Mouse (Mus musculus) forebrain, postnatal 0 days (tissue): ENCODE results near the gene Mtmr3. TPM values are rescaled to one million over a fixed set of nuclear protein-coding genes. Genes with fewer than 3 reads are reported as not detected.

Experiments
- ATAC-seq: fragments of 200-750 bp; cut with Nextera tagmentation; 2 replicates; pipeline ENCODE4 v1.8.0; 2017; ENCODE audit warnings: mild to moderate bottlenecking, moderate library complexity
- DNase-seq: peaks from one replicate; pipeline ENCODE4 v3.0.0-alpha.2; 2015
- H3K27ac ChIP-seq: fragments of 300-500 bp; sonication (generic); 2 replicates; pipeline ENCODE4 v1.5.1; 2014; ENCODE audit warnings: low read depth, mild to moderate bottlenecking, antibody characterized with exemption, low read length, moderate library complexity, mixed read lengths
- H3K27me3 ChIP-seq: fragments of 300-500 bp; sonication (generic); 2 replicates; pipeline ENCODE4 v1.6.1; 2014; ENCODE audit warnings: mild to moderate bottlenecking, low read length, mixed read lengths; ENCODE audit not compliant: insufficient read depth
- H3K36me3 ChIP-seq: fragments of 300-500 bp; sonication (generic); 2 replicates; pipeline ENCODE4 v1.6.1; 2014; ENCODE audit warnings: mild to moderate bottlenecking, moderate library complexity; ENCODE audit not compliant: insufficient read depth
- H3K4me1 ChIP-seq: fragments of 300-500 bp; sonication (generic); 2 replicates; pipeline ENCODE4 v1.6.1; 2014; ENCODE audit warnings: antibody characterized with exemption; ENCODE audit not compliant: insufficient read depth
- H3K4me2 ChIP-seq: fragments of 300-500 bp; sonication (generic); 2 replicates; pipeline ENCODE4 v1.6.1; 2014; ENCODE audit warnings: low read depth, mild to moderate bottlenecking, moderate library complexity
- H3K4me3 ChIP-seq: fragments of 300-500 bp; sonication (generic); 2 replicates; pipeline ENCODE4 v1.5.1; 2014; ENCODE audit warnings: low read depth, low read length, mixed read lengths
- H3K9ac ChIP-seq: fragments of 300-500 bp; sonication (generic); 2 replicates; pipeline ENCODE4 v1.6.1; 2014; ENCODE audit warnings: mild to moderate bottlenecking
- H3K9me3 ChIP-seq: fragments of 300-500 bp; sonication (generic); 2 replicates; pipeline ENCODE4 v1.6.1; 2016; ENCODE audit warnings: low read length
- CTCF ChIP-seq: sonication (generic); IDR thresholded peaks from 2 replicates; pipeline ENCODE4 v1.5.1; 2016; ENCODE audit warnings: antibody characterized with exemption, control low read depth, low read depth
- WGBS: fragments of 180-500 bp; shearing (Covaris S2); extraction: QIAGEN DNeasy Blood & Tissue Kit; methylation state at CpG from one replicate; pipeline ENCODE4 v1.1.7; 2014; 5-methylcytosine and 5-hydroxymethylcytosine counted together
- polyA plus RNA-seq: library from polyadenylated mRNA; unstranded; fragments of >200 nt; fragmentation: Nextera tagmentation; extraction: Ambion mirVana; gene quantifications from 2 replicates; pipeline ENCODE4 v1.2.1, GENCODE M21; 2015
- total RNA-seq: library from RNA; depleted of rRNA; stranded (reverse); fragments of >200 nt; gene quantifications from 2 replicates; pipeline ENCODE4 v1.2.3, GENCODE M21; 2014; rRNA removed

Mtmr3 gene
- total and polyA plus RNA-seq, 2 experiments from 2014 or later = 28.4 to 93.4 TPM

GRCm38 (mm10) chr11:4438211-4438610, 156.5 kb downstream of the Mtmr3 start:
- DNase-seq (no peak), ATAC-seq (no peak)
- Histone ChIP-seq H3K27me3 (no peaks in the 10 kb centered on the region), H3K9ac (no peak overlapping the region), H3K27ac (no peak overlapping the region), H3K4me1 (no peaks in the 10 kb centered on the region), H3K4me3 (no peak overlapping the region), H3K4me2 (no peak overlapping the region), H3K36me3 (no peaks in the 10 kb centered on the region), H3K9me3 (no peaks in the 10 kb centered on the region)
- 60% methylated on average over 2 of the region's 2 CpGs for WGBS
- no peak for TF ChIP-seq CTCF

DNA sequence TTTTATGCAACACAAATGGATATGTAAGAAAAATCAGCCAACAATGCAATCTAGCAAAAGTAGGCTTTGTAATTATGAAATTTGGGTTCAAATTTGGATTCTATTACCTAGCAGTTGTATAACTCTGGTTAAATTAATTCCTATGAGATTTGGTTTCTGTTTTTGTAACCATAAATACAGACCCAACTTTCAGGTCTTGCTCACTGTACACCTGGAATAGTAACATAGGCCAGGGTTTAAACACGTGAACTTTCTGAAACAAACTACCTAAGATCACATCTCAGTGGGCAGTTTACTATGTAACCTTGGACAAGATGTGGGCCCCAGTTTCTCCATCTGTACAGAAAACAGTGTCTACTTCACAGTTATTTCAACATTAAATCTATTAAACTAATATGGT, 157.3 kb downstream of the Mtmr3 start:
- Histone ChIP-seq H3K4me2 (no peak overlapping the region), H3K4me1 (no peaks in the 10 kb centered on the region), H3K36me3 (no peaks in the 10 kb centered on the region), H3K27me3 (no peaks in the 10 kb centered on the region), H3K27ac (no peak overlapping the region), H3K9me3 (no peaks in the 10 kb centered on the region), H3K9ac (no peak overlapping the region), H3K4me3 (no peak overlapping the region)
- no peak for DNase-seq
- 89% methylated on average over 1 of the region's 1 CpGs for WGBS
- ATAC-seq = no peak
- no peak for TF ChIP-seq CTCF

DNA sequence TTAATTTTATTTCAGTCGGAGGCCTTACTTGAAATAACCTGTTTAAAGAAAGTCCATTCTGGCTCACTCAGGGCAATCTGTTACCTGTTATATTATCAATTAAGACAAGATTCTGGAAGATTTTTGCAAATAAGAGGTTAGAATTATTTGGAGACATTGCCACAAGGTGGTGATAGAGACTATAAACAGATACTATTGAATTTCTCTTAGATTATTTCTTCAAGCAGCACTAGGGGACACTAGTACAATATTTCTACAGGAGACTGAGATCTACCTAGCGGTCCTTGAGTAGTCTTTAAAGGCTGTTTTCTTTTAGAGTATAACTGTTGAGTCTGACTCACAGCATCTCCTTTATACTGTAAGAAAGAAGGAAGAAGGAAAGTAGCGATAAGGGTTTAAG, 158.0 kb downstream of the Mtmr3 start:
- WGBS = 79% methylated on average over 3 of the region's 3 CpGs
- peak; percentile 51 for DNase-seq
- Histone ChIP-seq H3K9me3 (no peaks in the 10 kb centered on the region), H3K9ac (no peak overlapping the region), H3K4me2 (no peak overlapping the region), H3K4me3 (no peak overlapping the region), H3K36me3 (no peaks in the 10 kb centered on the region), H3K27ac (no peak overlapping the region), H3K4me1 (no peaks in the 10 kb centered on the region), H3K27me3 (no peaks in the 10 kb centered on the region)
- peak; percentile 42; the same call in 1 of the 2 replicates for ATAC-seq
- peak; percentile 77 for TF ChIP-seq CTCF

GRCm38 (mm10) chr11:4434461-4434860, 160.2 kb downstream of the Mtmr3 start:
- DNase-seq (no peak), ATAC-seq (no peak)
- Histone ChIP-seq H3K9ac (no peak overlapping the region), H3K9me3 (no peaks in the 10 kb centered on the region), H3K27me3 (no peaks in the 10 kb centered on the region), H3K4me1 (no peaks in the 10 kb centered on the region), H3K27ac (no peak overlapping the region), H3K4me3 (no peak overlapping the region), H3K36me3 (no peaks in the 10 kb centered on the region), H3K4me2 (no peak overlapping the region)
- WGBS = 38% methylated on average over 4 of the region's 4 CpGs
- TF ChIP-seq CTCF = no peak

Other genes starting within 250 kb of the Mtmr3 start
- not detected in 2 replicates for gene Hormad2, start 153.8 kb downstream of the Mtmr3 start, total RNA-seq
- 0.09 TPM in 1 of 2 replicates, not detected in the other for gene Hormad2, start 153.8 kb downstream of the Mtmr3 start, polyA plus RNA-seq
- not detected in 2 replicates for gene Gm11032, start 25.2 kb upstream of the Mtmr3 start, total RNA-seq
- not detected in 2 replicates for gene Gm11032, start 25.2 kb upstream of the Mtmr3 start, polyA plus RNA-seq
- 14.5 and 17.3 TPM in 2 replicates for gene Ascc2, start 42.9 kb upstream of the Mtmr3 start, total RNA-seq
- 12.0 and 14.3 TPM in 2 replicates for gene Ascc2, start 42.9 kb upstream of the Mtmr3 start, polyA plus RNA-seq
- gene Uqcr10, start 109.5 kb upstream of the Mtmr3 start, total RNA-seq = 171 and 220 TPM in 2 replicates
- 797 and 1,037 TPM in 2 replicates for gene Uqcr10, start 109.5 kb upstream of the Mtmr3 start, polyA plus RNA-seq
- gene Zmat5, start 109.8 kb upstream of the Mtmr3 start, total RNA-seq = 20.6 and 29.5 TPM in 2 replicates
- 62.6 and 78.7 TPM in 2 replicates for gene Zmat5, start 109.8 kb upstream of the Mtmr3 start, polyA plus RNA-seq
- 5.3 and 5.5 TPM in 2 replicates for gene Cabp7, start 151.9 kb upstream of the Mtmr3 start, total RNA-seq
- gene Cabp7, start 151.9 kb upstream of the Mtmr3 start, polyA plus RNA-seq = 1.3 and 1.6 TPM in 2 replicates